Comparison of ENCODE assay signal across 29 mouse cellular contexts in the genomic region with DNA sequence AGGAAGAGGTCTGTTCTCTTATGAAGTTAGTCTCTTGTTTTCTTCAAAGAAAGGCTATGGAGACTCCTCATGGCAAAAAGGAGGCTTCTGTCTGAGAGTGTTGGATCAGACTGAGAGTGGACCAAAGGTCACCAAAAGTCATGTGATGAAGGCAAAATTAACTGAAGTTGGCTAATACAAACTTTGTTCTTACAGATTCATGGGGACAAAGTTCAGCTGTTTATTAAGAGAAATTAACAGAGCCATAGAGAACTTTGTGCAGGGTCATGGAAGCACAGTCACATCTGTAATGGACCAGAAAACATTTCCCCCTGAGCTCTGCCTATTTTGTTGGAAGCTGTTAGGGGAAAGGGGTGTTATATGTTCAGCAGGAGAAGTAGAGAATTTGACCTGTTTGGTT. TPM values are rescaled to one million over a fixed set of nuclear protein-coding genes. Genes with fewer than 3 reads are reported as not detected.
A peak's percentile ranks its signal among the peaks of the same experiment; 100 is the strongest.
DNase-seq lines count a peak whose midpoint lies in the region; ATAC-seq and TF ChIP-seq lines count a peak whose summit lies in the region.
"Had no signal": no experiment of that assay in that cellular context is flagged by ENCODE, and none has a peak within 500 bp of the region (broad histone marks: within the 10 kb centered on the region; RNA-seq: fewer than 3 reads in every experiment).

No protein-coding gene starts in this region.

- TF ChIP-seq CTCF in liver, adult 2 months (IDR thresholded peaks at IDR 0.05; ENCODE audit: low read depth, low read length), result no peak

- no peak overlapping the region for H3K4me3 ChIP-seq in liver, adult 2 months (ENCODE audit: insufficient read depth, low read depth, low read length)
- H3K4me3 ChIP-seq in liver, embryonic 12.5 days, result no peak overlapping the region
- H3K4me3 ChIP-seq in intestine, embryonic 16.5 days (ENCODE audit: low read length), result no peak overlapping the region
- no peak overlapping the region for H3K4me3 ChIP-seq in kidney, embryonic 16.5 days (ENCODE audit: low read length)
- H3K4me3 ChIP-seq in midbrain, embryonic 15.5 days, result no peak overlapping the region
- H3K4me3 ChIP-seq: forebrain, embryonic 15.5 days; heart, embryonic 12.5 days; hindbrain, embryonic 10.5 days; limb, embryonic 15.5 days; midbrain, embryonic 13.5 days; neural tube, embryonic 12.5 days had no signal

- peak; percentile 98 for DNase-seq in liver, adult 2 months (ENCODE audit: extremely low read depth, low read depth, low spot score)
- peak; percentile 36 for DNase-seq in yolk sac, embryonic 10.5 days (ENCODE audit: low spot score)
- no peak for DNase-seq in frontal cortex, postnatal 10 days (ENCODE audit: low spot score in 2 of 2)
- DNase-seq: adrenal gland, adult 2 months; cerebellum, adult 2 months; gastrocnemius, postnatal 14 days; heart, adult 18-20 months; heart, postnatal 10 days; left cerebral cortex, postnatal 4 days; lung, embryonic 14.5 days; retina, postnatal 1 day had no signal

- no peak overlapping the region for H3K4me2 ChIP-seq in liver, embryonic 12.5 days
- H3K4me2 ChIP-seq in intestine, embryonic 16.5 days (ENCODE audit: low read depth, low read length), result no peak overlapping the region
- H3K4me2 ChIP-seq in kidney, embryonic 16.5 days (replicated peaks; ENCODE audit: low read depth, low read length), result no peak overlapping the region
- H3K4me2 ChIP-seq in midbrain, embryonic 15.5 days, result no peak overlapping the region
- H3K4me2 ChIP-seq: forebrain, embryonic 15.5 days; heart, embryonic 12.5 days; limb, embryonic 15.5 days; lung, embryonic 14.5 days; midbrain, embryonic 13.5 days; neural tube, embryonic 12.5 days had no signal

- no peak for ATAC-seq in liver, embryonic 12.5 days
- ATAC-seq in intestine, embryonic 16.5 days, result peak; percentile 89
- peak; percentile 42; the same call in 1 of the 2 replicates for ATAC-seq in kidney, embryonic 16.5 days (ENCODE audit: low FRiP score, low TSS enrichment)
- ATAC-seq in midbrain, embryonic 15.5 days (replicated peaks), result no peak
- ATAC-seq: forebrain, embryonic 15.5 days; hindbrain, postnatal 0 days; midbrain, embryonic 13.5 days had no signal

- peaks cover 14% of the 10 kb centered on the region; the same call in 1 of the 2 replicates for H3K79me2 ChIP-seq in liver, adult 2 months (ENCODE audit: control insufficient read depth, insufficient read depth, low read length)

- H3K9ac ChIP-seq in liver, adult 2 months (ENCODE audit: low read depth, low read length), result no peak overlapping the region
- H3K9ac ChIP-seq in liver, embryonic 12.5 days, result no peak overlapping the region
- H3K9ac ChIP-seq in intestine, embryonic 16.5 days (ENCODE audit: low read depth, low read length), result no peak overlapping the region
- H3K9ac ChIP-seq in kidney, embryonic 16.5 days (replicated peaks; ENCODE audit: low read length), result no peak overlapping the region
- no peak overlapping the region for H3K9ac ChIP-seq in midbrain, embryonic 15.5 days
- H3K9ac ChIP-seq: forebrain, embryonic 15.5 days; heart, embryonic 12.5 days; limb, embryonic 15.5 days; lung, embryonic 14.5 days; midbrain, embryonic 13.5 days; neural tube, embryonic 12.5 days had no signal

- H3K36me3 ChIP-seq in liver, adult 2 months (ENCODE audit: control insufficient read depth, insufficient read depth, low read length), result no peaks in the 10 kb centered on the region; the same call in 1 of the 2 replicates
- H3K36me3 ChIP-seq in liver, embryonic 12.5 days, result no peaks in the 10 kb centered on the region
- no peaks in the 10 kb centered on the region for H3K36me3 ChIP-seq in intestine, embryonic 16.5 days (ENCODE audit: control insufficient read depth, insufficient read depth, low read length)
- no peaks in the 10 kb centered on the region for H3K36me3 ChIP-seq in kidney, embryonic 16.5 days (ENCODE audit: insufficient read depth, low read length)
- no peaks in the 10 kb centered on the region for H3K36me3 ChIP-seq in midbrain, embryonic 15.5 days (replicated peaks)
- H3K36me3 ChIP-seq: forebrain, embryonic 15.5 days; heart, embryonic 12.5 days; hindbrain, embryonic 10.5 days; limb, embryonic 15.5 days; midbrain, embryonic 13.5 days; neural tube, embryonic 12.5 days had no signal

- no peaks in the 10 kb centered on the region for H3K27me3 ChIP-seq in liver, adult 2 months (ENCODE audit: control insufficient read depth, insufficient read depth, low read length)
- no peaks in the 10 kb centered on the region for H3K27me3 ChIP-seq in liver, embryonic 12.5 days (replicated peaks)
- no peaks in the 10 kb centered on the region for H3K27me3 ChIP-seq in intestine, embryonic 16.5 days (replicated peaks; ENCODE audit: control insufficient read depth, insufficient read depth, low read length)
- H3K27me3 ChIP-seq in kidney, embryonic 16.5 days (ENCODE audit: insufficient read depth, low read length), result no peaks in the 10 kb centered on the region
- no peaks in the 10 kb centered on the region for H3K27me3 ChIP-seq in midbrain, embryonic 15.5 days (replicated peaks)
- H3K27me3 ChIP-seq: forebrain, embryonic 15.5 days; heart, embryonic 12.5 days; limb, embryonic 15.5 days; midbrain, embryonic 13.5 days; neural tube, embryonic 12.5 days had no signal

- H3K4me1 ChIP-seq in liver, adult 2 months (ENCODE audit: control insufficient read depth, insufficient read depth, low read length), result peaks cover 14% of the 10 kb centered on the region
- no peaks in the 10 kb centered on the region for H3K4me1 ChIP-seq in liver, embryonic 12.5 days
- no peaks in the 10 kb centered on the region for H3K4me1 ChIP-seq in intestine, embryonic 16.5 days (ENCODE audit: control insufficient read depth, insufficient read depth, low read length)
- H3K4me1 ChIP-seq in kidney, embryonic 16.5 days (ENCODE audit: insufficient read depth, low read length), result no peaks in the 10 kb centered on the region
- no peaks in the 10 kb centered on the region for H3K4me1 ChIP-seq in midbrain, embryonic 15.5 days
- H3K4me1 ChIP-seq: forebrain, embryonic 15.5 days; heart, embryonic 12.5 days; hindbrain, embryonic 10.5 days; limb, embryonic 15.5 days; midbrain, embryonic 13.5 days; neural tube, embryonic 12.5 days had no signal

- peak overlapping the region; percentile 54 for H3K27ac ChIP-seq in liver, adult 2 months (replicated peaks; ENCODE audit: insufficient read depth, low read depth, low read length)
- no peak overlapping the region for H3K27ac ChIP-seq in liver, embryonic 12.5 days
- H3K27ac ChIP-seq in intestine, embryonic 16.5 days (ENCODE audit: low read length), result no peak overlapping the region
- H3K27ac ChIP-seq in kidney, embryonic 16.5 days (ENCODE audit: low read length), result no peak overlapping the region
- H3K27ac ChIP-seq in midbrain, embryonic 15.5 days, result no peak overlapping the region
- H3K27ac ChIP-seq: forebrain, embryonic 15.5 days; hindbrain, embryonic 10.5 days; hindbrain, postnatal 0 days; limb, embryonic 15.5 days; midbrain, embryonic 13.5 days; neural tube, embryonic 12.5 days had no signal

- no peaks in the 10 kb centered on the region for H3K9me3 ChIP-seq in liver, embryonic 12.5 days (replicated peaks)
- no peaks in the 10 kb centered on the region for H3K9me3 ChIP-seq in intestine, embryonic 16.5 days (ENCODE audit: control insufficient read depth, low read length)
- no peaks in the 10 kb centered on the region for H3K9me3 ChIP-seq in kidney, embryonic 16.5 days (ENCODE audit: low read length)
- H3K9me3 ChIP-seq in midbrain, embryonic 15.5 days, result no peaks in the 10 kb centered on the region
- H3K9me3 ChIP-seq: forebrain, embryonic 15.5 days; heart, embryonic 12.5 days; hindbrain, embryonic 10.5 days; limb, embryonic 15.5 days; midbrain, embryonic 13.5 days; neural tube, embryonic 12.5 days had no signal

- TF ChIP-seq POLR2A in liver, adult 2 months (IDR thresholded peaks at IDR 0.05; ENCODE audit: extremely low read depth, insufficient read depth, low read length), result no peak

RNA-seq across cellular contexts. Expression of a gene that starts 8.6 kb away (rescaled TPM):
- 91.4 and 132 TPM in 2 replicates for total RNA-seq in liver, adult 2 months (2014; rRNA removed)
- polyA plus RNA-seq in liver, adult 2 months (2012; rRNA removed), result 41.7 and 68.7 TPM in 2 replicates
- 0.57 and 0.68 TPM in 2 replicates for polyA plus RNA-seq in liver, embryonic 12.5 days (2016; fragmentation: Nextera tagmentation; extraction: Ambion mirVana)
- polyA plus RNA-seq in intestine, embryonic 16.5 days (2015; fragmentation: Nextera tagmentation; extraction: Ambion mirVana), result 0.10 and 0.17 TPM in 2 replicates
- polyA plus RNA-seq in kidney, embryonic 16.5 days (2015; fragmentation: Nextera tagmentation; extraction: Ambion mirVana), result 0.31 and 0.49 TPM in 2 replicates
- polyA plus RNA-seq in midbrain, embryonic 15.5 days (2015; fragmentation: Nextera tagmentation; extraction: Ambion mirVana), result 0.14 TPM in 1 of 2 replicates, not detected in the other
- total RNA-seq: common myeloid progenitor, adult 5-6 weeks; ES-E14; gastrocnemius, postnatal 14 days; heart, adult 18-20 months; heart, postnatal 10 days; hindbrain, postnatal 0 days; megakaryocyte, adult 5-6 weeks had no signal
- polyA plus RNA-seq: adrenal gland, adult 2 months; forebrain, embryonic 15.5 days; limb, embryonic 15.5 days; lung, embryonic 14.5 days; midbrain, embryonic 13.5 days; neural tube, embryonic 12.5 days; spleen, adult 2 months; testis, adult 2 months; urinary bladder, adult 2 months had no signal

RNA-seq across cellular contexts. Expression of a gene that starts 24.8 kb away (rescaled TPM):
- 233 and 277 TPM in 2 replicates for total RNA-seq in liver, adult 2 months (2014; rRNA removed)
- 54.6 and 56.1 TPM in 2 replicates for polyA plus RNA-seq in liver, adult 2 months (2012; rRNA removed)
- 0.33 TPM in 1 of 2 replicates, not detected in the other for polyA plus RNA-seq in liver, embryonic 12.5 days (2016; fragmentation: Nextera tagmentation; extraction: Ambion mirVana)
- 0.62 and 0.64 TPM in 2 replicates for polyA plus RNA-seq in intestine, embryonic 16.5 days (2015; fragmentation: Nextera tagmentation; extraction: Ambion mirVana)
- polyA plus RNA-seq in kidney, embryonic 16.5 days (2015; fragmentation: Nextera tagmentation; extraction: Ambion mirVana), result 17.7 and 20.0 TPM in 2 replicates
- polyA plus RNA-seq in midbrain, embryonic 15.5 days (2015; fragmentation: Nextera tagmentation; extraction: Ambion mirVana), result not detected in 2 replicates
- total RNA-seq: common myeloid progenitor, adult 5-6 weeks; heart, adult 18-20 months; heart, postnatal 10 days; hindbrain, postnatal 0 days; left cerebral cortex, adult 8-10 months; left cerebral cortex, postnatal 4 days; megakaryocyte, adult 5-6 weeks had no signal
- polyA plus RNA-seq: adrenal gland, adult 2 months; forebrain, embryonic 15.5 days; heart, embryonic 12.5 days; hindbrain, embryonic 10.5 days; hindbrain, postnatal 0 days; limb, embryonic 15.5 days; lung, embryonic 14.5 days; midbrain, embryonic 13.5 days; neural tube, embryonic 12.5 days; spleen, adult 2 months; testis, adult 2 months had no signal

Comparison
In these comparisons a context has a peak if more than half of its experiments do, and no peak if none do; other contexts are left out.
1. RNA of a gene that starts 8.6 kb away (polyA plus RNA-seq): 41.7 to 68.7 TPM in liver, adult 2 months; 0.57 to 0.68 TPM in liver, embryonic 12.5 days, 0.31 to 0.49 TPM in kidney, embryonic 16.5 days, 0.10 to 0.17 TPM in intestine, embryonic 16.5 days and 0.14 TPM in midbrain, embryonic 15.5 days; every median in the first group is over 10 times any median in the second.
2. RNA of a gene that starts 24.8 kb away (polyA plus RNA-seq): 54.6 to 56.1 TPM in liver, adult 2 months and 17.7 to 20.0 TPM in kidney, embryonic 16.5 days; 0.62 to 0.64 TPM in intestine, embryonic 16.5 days, 0.33 TPM in liver, embryonic 12.5 days and not detected in midbrain, embryonic 15.5 days; every median in the first group is over 10 times any median in the second.
3. DNase-seq: peak in liver, adult 2 months (single experiment) and yolk sac, embryonic 10.5 days (single experiment); none in frontal cortex, postnatal 10 days (0 of 2).
4. ATAC-seq: peak in intestine, embryonic 16.5 days (single experiment) and kidney, embryonic 16.5 days (single experiment); none in liver, embryonic 12.5 days (single experiment) and midbrain, embryonic 15.5 days (single experiment).